Mouse (Mus musculus) stomach, embryonic 16.5 days (tissue): Measurements from ENCODE around the gene Mettl7a3. TPM values are rescaled to one million over a fixed set of nuclear protein-coding genes. Genes with fewer than 3 reads are reported as not detected.
"Not testable (repeated sequence)": the region's sequence is repeated elsewhere in the genome, so short reads cannot be mapped to it uniquely, and the experiment has no call there.

ENCODE experiments used
- ATAC-seq: fragments of 200-750 bp; cut with Nextera tagmentation; 2 replicates; pipeline ENCODE4 v1.8.0; 2017; ENCODE audit warnings: moderate number of reproducible peaks, moderate TSS enrichment; ENCODE audit not compliant: insufficient read depth, low FRiP score
- H3K27ac ChIP-seq: fragments of 300-500 bp; sonication (generic); 2 replicates; pipeline ENCODE4 v1.5.1; 2014; ENCODE audit warnings: low read length
- H3K27me3 ChIP-seq: fragments of 300-500 bp; sonication (generic); 2 replicates; pipeline ENCODE4 v1.6.1; 2014; ENCODE audit warnings: low read length, control low read depth, mixed read lengths; ENCODE audit not compliant: control insufficient read depth, insufficient read depth
- H3K36me3 ChIP-seq: fragments of 300-500 bp; sonication (generic); 2 replicates; pipeline ENCODE4 v1.6.1; 2014; ENCODE audit warnings: low read length; ENCODE audit not compliant: control insufficient read depth, insufficient read depth
- H3K4me1 ChIP-seq: fragments of 300-500 bp; sonication (generic); 2 replicates; pipeline ENCODE4 v1.6.1; 2014; ENCODE audit warnings: low read length, control low read depth, mixed read lengths; ENCODE audit not compliant: control insufficient read depth, insufficient read depth
- H3K4me2 ChIP-seq: fragments of 300-500 bp; sonication (generic); 2 replicates; pipeline ENCODE4 v1.6.1; 2014; ENCODE audit warnings: low read depth, low read length, mixed read lengths
- H3K4me3 ChIP-seq: fragments of 300-500 bp; sonication (generic); replicated peaks from 2 replicates; pipeline ENCODE4 v1.5.1; 2014; ENCODE audit warnings: mild to moderate bottlenecking, low read length
- H3K9ac ChIP-seq: fragments of 300-500 bp; sonication (generic); 2 replicates; pipeline ENCODE4 v1.6.1; 2014; ENCODE audit warnings: low read length
- H3K9me3 ChIP-seq: fragments of 300-500 bp; sonication (generic); replicated peaks from 2 replicates; pipeline ENCODE4 v1.6.1; 2016; ENCODE audit warnings: low read length, control low read depth; ENCODE audit not compliant: control insufficient read depth
- WGBS: fragments of 180-500 bp; shearing (Covaris S2); extraction: QIAGEN DNeasy Blood & Tissue Kit; methylation state at CpG from one replicate; pipeline ENCODE4 v1.1.7; 2014; 5-methylcytosine and 5-hydroxymethylcytosine counted together
- polyA plus RNA-seq: library from polyadenylated mRNA; unstranded; fragments of >200 nt; fragmentation: Nextera tagmentation; extraction: Ambion mirVana; gene quantifications from 2 replicates; pipeline ENCODE4 v1.2.1, GENCODE M21; 2015

Gene Mettl7a3
- polyA plus RNA-seq, 1 experiment from 2014 or later = not detected

DNA sequence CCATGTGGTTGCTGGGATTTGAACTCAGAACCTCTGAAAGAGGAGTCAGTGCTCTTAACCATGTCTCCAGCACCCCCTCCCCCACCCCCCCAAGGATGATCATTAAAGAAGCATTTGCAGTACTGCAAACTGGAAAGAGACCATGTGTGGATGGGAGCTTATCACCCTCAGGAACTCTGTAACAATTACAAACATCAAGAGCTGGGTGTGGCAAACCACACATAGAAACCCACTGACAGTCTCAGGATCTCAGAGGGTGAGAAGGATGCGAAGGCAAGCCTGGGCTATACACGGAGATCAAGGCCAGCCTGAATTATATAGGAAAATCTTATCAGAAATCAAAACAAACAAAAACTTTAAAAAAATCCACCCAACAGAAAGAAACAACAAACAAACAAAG, 28.5 kb upstream of the Mettl7a3 start:
- WGBS = 82% methylated on average over 2 of the region's 2 CpGs
- Histone ChIP-seq H3K4me3 (no peak overlapping the region), H3K4me1 (peaks cover 5% of the 10 kb centered on the region; the same call in 1 of the 2 replicates), H3K9me3 (no peaks in the 10 kb centered on the region), H3K9ac (no peak overlapping the region), H3K27me3 (no peaks in the 10 kb centered on the region), H3K4me2 (no peak overlapping the region), H3K27ac (no peak overlapping the region), H3K36me3 (no peaks in the 10 kb centered on the region)
- ATAC-seq = no peak

DNA sequence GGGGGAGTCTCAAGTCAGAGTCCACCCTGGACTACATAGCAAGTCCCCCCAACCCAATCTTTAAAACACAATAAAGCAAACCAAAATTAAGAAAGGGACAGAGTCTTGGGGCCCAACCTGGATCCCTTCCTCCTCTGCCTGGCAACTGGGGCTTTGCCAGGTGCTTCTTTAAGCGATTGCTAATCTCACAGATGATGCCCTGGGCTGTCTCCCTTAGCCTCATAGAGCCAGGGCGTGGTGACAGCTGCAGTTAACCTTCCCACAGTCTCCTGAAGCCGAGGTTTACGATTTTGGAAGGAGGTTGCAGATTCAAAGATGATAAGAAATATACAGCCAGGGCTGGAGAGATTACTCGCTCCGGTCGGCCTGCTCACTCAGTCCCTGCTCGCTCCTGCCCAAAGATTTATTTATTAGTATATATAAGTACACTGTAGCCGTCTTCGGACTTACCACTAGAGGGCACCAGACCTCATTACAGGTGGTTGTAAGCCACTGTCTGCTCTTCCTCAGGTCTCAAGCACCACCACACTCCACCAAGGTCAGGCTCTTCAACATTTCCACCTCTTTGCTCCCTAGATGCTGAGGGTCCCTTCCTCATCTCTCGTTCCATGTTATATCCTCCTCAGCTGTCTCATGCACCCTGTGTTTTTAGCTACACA, 27.2 kb upstream of the Mettl7a3 start:
- H3K4me2 ChIP-seq, H3K9ac ChIP-seq, H3K27me3 ChIP-seq, H3K27ac ChIP-seq, ATAC-seq, H3K4me1 ChIP-seq, H3K4me3 ChIP-seq, H3K9me3 ChIP-seq, H3K36me3 ChIP-seq: not testable (repeated sequence)
- 33% methylated on average over 9 of the region's 11 CpGs for WGBS

DNA sequence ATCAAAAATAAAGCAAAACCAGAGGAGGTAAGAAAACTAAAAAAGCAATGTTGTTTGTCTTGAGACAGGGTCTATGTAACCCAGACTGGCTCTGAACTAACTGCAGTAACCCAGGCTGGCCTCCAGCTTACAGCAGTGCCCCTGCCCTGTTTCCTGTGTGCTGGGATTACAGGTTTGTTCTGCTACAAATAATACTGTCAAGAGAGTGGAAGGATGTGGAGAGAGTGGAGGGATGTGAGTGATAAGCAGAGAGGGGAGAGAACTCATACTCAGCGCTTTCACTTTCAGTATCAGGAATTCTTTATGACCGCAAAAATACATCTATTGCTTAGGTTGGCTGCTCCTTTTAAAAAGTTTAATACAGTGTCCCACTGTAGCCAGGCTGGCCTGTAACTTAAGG, 22.4 kb upstream of the Mettl7a3 start:
- Histone ChIP-seq H3K27me3 (no peaks in the 10 kb centered on the region), H3K4me1 (0 out of 2 replicates have a peak, but pooled peaks cover 3% of the 10 kb centered on the region), H3K9ac (no peak overlapping the region), H3K4me2 (no peak overlapping the region; the same call in 1 of the 2 replicates), H3K36me3 (0 out of 2 replicates have a peak, but pooled peaks cover 3% of the 10 kb centered on the region), H3K27ac (no peak overlapping the region), H3K4me3 (no peak overlapping the region), H3K9me3 (no peaks in the 10 kb centered on the region)
- 70% methylated on average over 2 of the region's 2 CpGs for WGBS
- ATAC-seq = no peak

DNA sequence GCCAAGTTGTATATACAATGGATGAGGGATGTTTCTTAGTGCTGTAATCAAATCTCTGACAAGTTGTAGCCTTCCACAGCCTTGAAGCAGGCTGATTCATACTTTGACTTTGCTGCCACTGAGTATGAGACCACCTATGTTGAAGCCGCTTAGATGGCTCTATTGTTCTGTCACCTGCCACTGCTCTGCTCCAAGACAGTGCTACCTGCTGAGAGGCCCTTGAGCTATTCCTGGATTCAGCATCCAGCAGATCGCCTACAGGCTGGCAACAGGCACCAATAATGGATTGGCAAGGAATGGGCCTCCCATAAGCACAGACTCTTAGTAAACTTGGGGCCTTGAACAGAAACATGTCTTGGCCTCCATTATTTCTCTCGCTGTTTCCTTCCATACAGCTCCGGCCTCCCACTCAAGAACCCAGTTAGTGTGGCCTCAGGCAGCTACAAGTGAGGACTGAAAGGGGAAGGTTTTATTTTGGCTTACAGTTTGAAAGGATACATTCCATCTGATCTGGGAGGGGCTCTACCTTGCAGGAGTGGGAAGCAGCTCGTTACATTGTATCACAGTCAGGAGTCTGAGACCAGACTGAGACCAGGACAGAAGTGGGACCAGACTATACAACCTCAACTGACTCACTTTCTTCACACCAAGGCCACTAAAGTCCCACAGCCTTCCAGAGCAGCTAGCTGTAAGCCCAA, 20.1 kb upstream of the Mettl7a3 start:
- Histone ChIP-seq H3K4me1 (0 out of 2 replicates have a peak, but pooled peaks cover 3% of the 10 kb centered on the region), H3K27me3 (no peaks in the 10 kb centered on the region), H3K9me3 (no peaks in the 10 kb centered on the region), H3K9ac (no peak overlapping the region), H3K4me2 (no peak overlapping the region), H3K36me3 (0 out of 2 replicates have a peak, but pooled peaks cover 3% of the 10 kb centered on the region), H3K4me3 (no peak overlapping the region), H3K27ac (no peak overlapping the region)
- no peak for ATAC-seq
- WGBS = 92% methylated on average over 5 of the region's 5 CpGs

DNA sequence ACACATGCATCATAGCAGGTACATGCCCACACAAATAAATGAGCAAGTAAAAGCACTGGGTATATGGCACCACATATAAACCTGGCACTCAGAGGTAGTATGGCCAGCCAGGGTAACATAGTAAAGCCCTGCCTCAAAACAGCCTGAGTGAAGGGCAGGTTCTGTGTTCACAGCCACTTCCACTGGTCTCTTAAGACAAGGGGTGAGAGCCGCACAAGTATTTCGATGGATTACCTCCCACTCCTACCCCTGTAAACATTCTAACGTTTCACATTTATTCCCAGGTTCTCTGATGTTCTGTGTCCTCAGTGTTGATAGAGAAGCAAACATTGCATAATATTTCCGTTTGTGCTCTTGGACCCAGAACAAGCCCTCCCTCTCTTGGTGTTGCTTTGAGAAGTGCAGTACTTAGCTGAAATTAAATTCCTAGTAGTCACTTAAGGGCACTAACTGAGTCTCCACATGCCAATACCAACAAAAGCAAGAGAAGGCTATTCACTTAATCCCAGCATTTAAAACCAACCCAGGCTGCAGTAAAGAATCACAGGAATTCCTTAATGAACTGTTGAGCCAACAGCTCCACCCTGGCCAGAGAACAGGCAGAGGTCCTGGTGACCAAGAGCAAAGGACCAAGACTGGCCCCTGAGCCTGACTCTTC, 16.6 kb upstream of the Mettl7a3 start:
- not testable (repeated sequence) for H3K4me1 ChIP-seq, H3K9me3 ChIP-seq, H3K4me2 ChIP-seq, H3K9ac ChIP-seq, H3K27me3 ChIP-seq, H3K27ac ChIP-seq, ATAC-seq, H3K4me3 ChIP-seq, H3K36me3 ChIP-seq
- 30% methylated on average over 4 of the region's 4 CpGs for WGBS

DNA sequence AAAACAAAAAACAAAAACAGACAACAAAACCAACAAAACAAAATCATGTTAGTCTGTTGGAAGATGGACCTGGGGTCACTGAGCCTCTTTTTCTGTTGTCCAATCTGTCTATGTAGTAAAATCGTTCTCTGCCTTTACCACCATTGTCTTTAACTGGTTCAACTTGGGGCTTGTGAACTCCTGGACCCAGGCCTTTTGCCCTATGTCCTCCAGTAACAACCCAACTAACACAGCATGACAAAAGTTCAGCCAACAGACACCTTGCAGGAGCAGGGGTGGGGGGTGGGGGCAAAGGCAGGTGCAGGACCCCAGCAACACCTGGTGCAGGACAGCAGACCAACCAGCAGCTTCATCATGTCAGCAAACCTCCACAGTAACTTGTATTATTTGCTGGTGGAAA, 14.8 kb upstream of the Mettl7a3 start:
- Histone ChIP-seq H3K27ac (no peak overlapping the region), H3K9ac (no peak overlapping the region), H3K4me3 (no peak overlapping the region), H3K36me3 (no peaks in the 10 kb centered on the region), H3K9me3 (no peaks in the 10 kb centered on the region), H3K4me2 (no peak overlapping the region), H3K4me1 (no peaks in the 10 kb centered on the region), H3K27me3 (no peaks in the 10 kb centered on the region)
- no peak for ATAC-seq
- 76% methylated on average over 1 of the region's 1 CpGs for WGBS

DNA sequence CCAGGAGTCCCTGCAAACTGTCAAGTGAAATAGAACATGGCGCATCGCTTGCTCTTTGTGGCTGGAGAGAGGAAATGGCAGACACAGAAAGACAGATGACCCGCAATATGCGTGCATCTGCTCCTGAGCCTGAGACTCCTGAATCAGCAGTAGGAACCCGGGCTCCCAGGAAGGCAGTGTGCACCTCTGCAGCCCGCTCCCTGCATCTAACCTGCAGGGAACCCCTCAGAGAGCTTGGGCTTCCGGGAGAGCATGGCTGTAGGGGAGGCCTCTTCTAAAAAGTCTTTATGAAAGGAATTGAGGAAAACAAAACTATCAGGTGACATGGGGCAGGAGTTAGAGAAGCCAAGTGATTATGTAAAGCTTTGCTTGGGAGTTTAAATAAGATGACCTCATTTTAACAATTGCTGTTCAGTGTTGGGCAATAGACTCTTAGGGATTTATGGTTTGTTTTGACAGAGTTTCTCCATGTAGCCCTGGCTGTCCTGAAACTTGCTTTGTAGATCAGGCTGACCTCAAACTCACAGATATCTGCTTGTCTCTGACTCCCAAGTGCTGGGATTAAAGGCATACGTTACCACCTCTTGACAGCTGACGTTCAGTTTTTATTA, 14.3 kb upstream of the Mettl7a3 start:
- WGBS = 52% methylated on average over 9 of the region's 9 CpGs
- Histone ChIP-seq H3K4me1 (no peaks in the 10 kb centered on the region), H3K9ac (no peak overlapping the region), H3K4me3 (no peak overlapping the region), H3K9me3 (no peaks in the 10 kb centered on the region), H3K27me3 (no peaks in the 10 kb centered on the region), H3K4me2 (no peak overlapping the region), H3K27ac (no peak overlapping the region), H3K36me3 (no peaks in the 10 kb centered on the region)
- ATAC-seq = no peak

DNA sequence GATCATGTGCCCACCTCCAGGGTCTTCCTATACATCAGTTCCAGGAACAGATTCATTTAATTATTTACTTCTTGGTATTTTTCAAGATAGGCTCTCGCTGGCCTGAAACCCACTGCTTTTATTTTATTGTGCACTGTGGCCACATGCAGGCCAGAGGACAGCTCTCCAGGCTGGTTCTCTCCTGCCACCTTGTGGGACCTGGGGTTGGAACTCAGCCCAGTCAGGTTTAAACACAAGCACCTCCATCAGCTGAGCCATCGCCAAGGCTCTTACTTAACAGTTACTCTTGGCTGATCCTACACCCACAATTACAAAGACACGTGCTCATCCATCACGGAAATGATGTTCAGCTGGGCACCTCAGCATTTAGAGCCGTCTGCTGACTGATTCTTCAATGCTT, 13.6 kb upstream of the Mettl7a3 start:
- Histone ChIP-seq H3K36me3 (no peaks in the 10 kb centered on the region), H3K9me3 (no peaks in the 10 kb centered on the region), H3K4me1 (no peaks in the 10 kb centered on the region), H3K27me3 (no peaks in the 10 kb centered on the region), H3K27ac (no peak overlapping the region), H3K4me2 (no peak overlapping the region), H3K4me3 (no peak overlapping the region), H3K9ac (no peak overlapping the region)
- no peak for ATAC-seq
- 40% methylated on average over 5 of the region's 5 CpGs for WGBS
